Mouse (Mus musculus) heart, embryonic 16.5 days (tissue): ENCODE data around the gene Trim72. TPM values are rescaled to one million over a fixed set of nuclear protein-coding genes. Genes with fewer than 3 reads are reported as not detected.

Experiments used
- ATAC-seq: fragments of 200-750 bp; cut with Nextera tagmentation; replicated peaks from 2 replicates; pipeline ENCODE4 v1.8.0; 2017; ENCODE audit warnings: moderate number of reproducible peaks; ENCODE audit not compliant: insufficient read depth, low FRiP score; ENCODE audit errors: extremely low read depth
- H3K27ac ChIP-seq: fragments of 300-500 bp; sonication (generic); 2 replicates; pipeline ENCODE4 v1.5.1; 2014; ENCODE audit warnings: mild to moderate bottlenecking, low read length, control low read depth, moderate library complexity
- H3K27me3 ChIP-seq: fragments of 300-500 bp; sonication (generic); 2 replicates; pipeline ENCODE4 v1.6.1; 2014; ENCODE audit warnings: low read length, mixed read lengths; ENCODE audit not compliant: control insufficient read depth, insufficient read depth
- H3K36me3 ChIP-seq: fragments of 300-500 bp; sonication (generic); 2 replicates; pipeline ENCODE4 v1.6.1; 2014; ENCODE audit not compliant: control insufficient read depth, insufficient read depth
- H3K4me1 ChIP-seq: fragments of 300-500 bp; sonication (generic); 2 replicates; pipeline ENCODE4 v1.6.1; 2014; ENCODE audit warnings: low read length, mixed read lengths; ENCODE audit not compliant: control insufficient read depth, insufficient read depth
- H3K4me2 ChIP-seq: fragments of 300-500 bp; sonication (generic); 2 replicates; pipeline ENCODE4 v1.6.1; 2014; ENCODE audit warnings: low read depth, mild to moderate bottlenecking, control low read depth, low read length
- H3K4me3 ChIP-seq: fragments of 300-500 bp; sonication (generic); 2 replicates; pipeline ENCODE4 v1.5.1; 2014; ENCODE audit warnings: mild to moderate bottlenecking, control low read depth, low read length
- H3K9ac ChIP-seq: fragments of 300-500 bp; sonication (generic); 2 replicates; pipeline ENCODE4 v1.6.1; 2014; ENCODE audit warnings: low read length, control low read depth
- H3K9me3 ChIP-seq: fragments of 300-500 bp; sonication (generic); replicated peaks from 2 replicates; pipeline ENCODE4 v1.6.1; 2016; ENCODE audit warnings: low read length; ENCODE audit not compliant: control insufficient read depth
- WGBS: fragments of 180-500 bp; shearing (Covaris S2); extraction: QIAGEN DNeasy Blood & Tissue Kit; methylation state at CpG from one replicate; pipeline ENCODE4 v1.1.7; 2014; 5-methylcytosine and 5-hydroxymethylcytosine counted together
- polyA plus RNA-seq: library from polyadenylated mRNA; unstranded; fragments of >200 nt; fragmentation: Nextera tagmentation; extraction: Ambion mirVana; gene quantifications from 2 replicates; pipeline ENCODE4 v1.2.1, GENCODE M21; 2015

Gene Trim72
- polyA plus RNA-seq, 1 experiment from 2014 or later: 0.84 TPM

DNA sequence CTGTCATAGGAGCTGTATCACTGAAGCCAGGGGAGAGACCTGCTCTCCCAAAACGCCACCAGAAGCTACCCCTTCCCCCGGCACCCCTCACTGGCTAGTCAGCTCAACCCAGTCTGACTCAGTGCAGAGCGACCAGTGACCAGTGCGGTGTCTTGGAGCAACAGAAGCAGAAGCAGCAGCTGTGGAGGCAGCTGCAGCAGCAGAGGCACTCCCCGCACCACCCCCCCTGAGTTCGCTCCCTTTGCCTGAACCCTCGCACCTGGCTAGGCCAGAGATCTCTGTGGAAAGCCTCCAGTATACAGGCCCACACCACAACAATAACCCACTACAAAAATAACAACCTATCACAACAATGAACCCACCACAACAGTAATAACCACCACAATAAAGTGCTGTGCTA, 54.8 kb downstream of the Trim72 start:
- H3K27ac ChIP-seq: no peak overlapping the region
- no peaks in the 10 kb centered on the region for H3K36me3 ChIP-seq
- no peaks in the 10 kb centered on the region for H3K9me3 ChIP-seq
- no peaks in the 10 kb centered on the region for H3K27me3 ChIP-seq
- 59% methylated on average over 7 of the region's 7 CpGs for WGBS
- no peaks in the 10 kb centered on the region for H3K4me1 ChIP-seq
- no peak overlapping the region for H3K4me3 ChIP-seq
- ATAC-seq: peak; percentile 63
- H3K4me2 ChIP-seq: no peak overlapping the region
- no peak overlapping the region for H3K9ac ChIP-seq

DNA sequence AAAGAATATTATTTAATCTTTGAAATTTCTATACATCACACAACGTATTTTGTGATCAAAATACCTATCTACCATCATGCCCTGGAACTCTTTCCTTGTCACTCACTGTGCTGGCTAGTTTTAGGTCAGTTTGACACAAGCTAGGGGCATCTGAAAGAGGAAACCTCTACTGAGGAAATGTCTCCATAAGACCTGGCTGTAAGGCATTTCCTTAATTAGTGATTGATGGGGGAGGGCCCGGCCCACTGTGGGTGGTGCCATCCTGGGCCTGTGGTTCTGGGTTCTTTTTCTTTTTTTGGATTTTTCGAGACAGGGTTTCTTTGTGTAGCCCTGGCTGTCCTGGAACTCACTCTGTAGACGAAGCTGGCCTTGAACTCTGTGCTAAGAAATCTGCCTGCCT, 55.3 kb downstream of the Trim72 start:
- no peaks in the 10 kb centered on the region for H3K36me3 ChIP-seq
- no peak overlapping the region for H3K4me3 ChIP-seq
- 60% methylated on average over 4 of the region's 4 CpGs for WGBS
- H3K4me2 ChIP-seq: no peak overlapping the region
- H3K9me3 ChIP-seq: no peaks in the 10 kb centered on the region
- no peak overlapping the region for H3K27ac ChIP-seq
- no peak overlapping the region for H3K9ac ChIP-seq
- no peaks in the 10 kb centered on the region for H3K4me1 ChIP-seq
- H3K27me3 ChIP-seq: no peaks in the 10 kb centered on the region
- no peak for ATAC-seq

Other genes with a start within 250 kb of the Trim72 start
- gene Orai3, start 234.1 kb upstream of the Trim72 start, polyA plus RNA-seq: 20.3 and 21.4 TPM in 2 replicates
- gene Setd1a, start 227.3 kb upstream of the Trim72 start, polyA plus RNA-seq: 10.3 and 12.3 TPM in 2 replicates
- not detected in 2 replicates for gene Gm49388, start 218.3 kb upstream of the Trim72 start, polyA plus RNA-seq
- gene Hsd3b7, start 203.3 kb upstream of the Trim72 start, polyA plus RNA-seq: 24.5 and 24.9 TPM in 2 replicates
- gene Stx4a, start 179.7 kb upstream of the Trim72 start, polyA plus RNA-seq: 50.3 and 53.7 TPM in 2 replicates
- 1.0 and 1.3 TPM in 2 replicates for gene Stx1b, start 179.4 kb upstream of the Trim72 start, polyA plus RNA-seq
- gene Zfp646, start 127.7 kb upstream of the Trim72 start, polyA plus RNA-seq: 6.8 and 7.4 TPM in 2 replicates
- gene Zfp668, start 127.1 kb upstream of the Trim72 start, polyA plus RNA-seq: 9.1 and 10.4 TPM in 2 replicates
- 1.5 and 1.8 TPM in 2 replicates for gene Prss53, start 113.0 kb upstream of the Trim72 start, polyA plus RNA-seq
- gene Gm21974, start 108.5 kb upstream of the Trim72 start, polyA plus RNA-seq: not detected in 2 replicates
- 99.9 and 113 TPM in 2 replicates for gene Vkorc1, start 108.3 kb upstream of the Trim72 start, polyA plus RNA-seq
- gene Bckdk, start 99.9 kb upstream of the Trim72 start, polyA plus RNA-seq: 141 and 149 TPM in 2 replicates
- gene Kat8, start 91.4 kb upstream of the Trim72 start, polyA plus RNA-seq: 26.1 and 30.4 TPM in 2 replicates
- gene Prss8, start 73.8 kb upstream of the Trim72 start, polyA plus RNA-seq: 1.6 and 8.3 TPM in 2 replicates
- gene Prss36, start 57.2 kb upstream of the Trim72 start, polyA plus RNA-seq: 8.8 and 9.6 TPM in 2 replicates
- gene Fus, start 36.5 kb upstream of the Trim72 start, polyA plus RNA-seq: 249 and 255 TPM in 2 replicates
- 60.8 and 72.1 TPM in 2 replicates for gene Pycard, start 10.1 kb upstream of the Trim72 start, polyA plus RNA-seq
- gene Itgam, start 58.7 kb downstream of the Trim72 start, polyA plus RNA-seq: 0.98 and 1.2 TPM in 2 replicates
- not detected in 2 replicates for gene Gm49368, start 58.7 kb downstream of the Trim72 start, polyA plus RNA-seq
- gene Itgax, start 125.6 kb downstream of the Trim72 start, polyA plus RNA-seq: 0.22 and 0.67 TPM in 2 replicates
- 0.63 and 0.69 TPM in 2 replicates for gene Itgad, start 150.4 kb downstream of the Trim72 start, polyA plus RNA-seq
- gene Cox6a2, start 202.4 kb downstream of the Trim72 start, polyA plus RNA-seq: 1,071 and 1,148 TPM in 2 replicates
- 12.8 and 13.8 TPM in 2 replicates for gene Armc5, start 233.4 kb downstream of the Trim72 start, polyA plus RNA-seq
- gene 9130023H24Rik, start 234.1 kb downstream of the Trim72 start, polyA plus RNA-seq: 4.9 and 6.8 TPM in 2 replicates
- 161 and 168 TPM in 2 replicates for gene Tgfb1i1, start 242.9 kb downstream of the Trim72 start, polyA plus RNA-seq